Mouse (Mus musculus) 416B (cell line): Measurements from ENCODE around the gene Ptprn2.

Experiments
- DNase-seq: peaks from one replicate; pipeline ENCODE4 v3.0.0; 2011; ENCODE audit warnings: low read depth

Gene Ptprn2

GRCm38 (mm10) chr12:116646771-116647170, 161.3 kb downstream of the Ptprn2 start:
- DNase-seq, result no peak

GRCm38 (mm10) chr12:116648584-116649206, 163.2 kb downstream of the Ptprn2 start:
- DNase-seq, result peak; percentile 46

- peak; percentile 18 for DNase-seq
Measured at GRCm38 (mm10) chr12:116653684-116654083, 168.2 kb downstream of the Ptprn2 start.

- DNase-seq, result no peak
Measured at GRCm38 (mm10) chr12:116660076-116660475, 174.6 kb downstream of the Ptprn2 start.

- no peak for DNase-seq
Measured at GRCm38 (mm10) chr12:116661018-116661417, 175.5 kb downstream of the Ptprn2 start.

- DNase-seq, result no peak
Measured at GRCm38 (mm10) chr12:116677701-116678100, 192.2 kb downstream of the Ptprn2 start.

- no peak for DNase-seq
Measured at GRCm38 (mm10) chr12:116689832-116690231, 204.3 kb downstream of the Ptprn2 start.

GRCm38 (mm10) chr12:116709535-116709934, 224.0 kb downstream of the Ptprn2 start:
- no peak for DNase-seq

GRCm38 (mm10) chr12:116710716-116711115, 225.2 kb downstream of the Ptprn2 start:
- DNase-seq, result no peak

GRCm38 (mm10) chr12:116711133-116711532, 225.6 kb downstream of the Ptprn2 start:
- DNase-seq, result no peak

- DNase-seq, result no peak
Measured at GRCm38 (mm10) chr12:116713096-116713495, 227.6 kb downstream of the Ptprn2 start.

- no peak for DNase-seq
Measured at GRCm38 (mm10) chr12:116721062-116721461, 235.5 kb downstream of the Ptprn2 start.

- no peak for DNase-seq
Measured at GRCm38 (mm10) chr12:116740141-116740540, 254.6 kb downstream of the Ptprn2 start.

- DNase-seq, result no peak
Measured at GRCm38 (mm10) chr12:116741300-116741699, 255.8 kb downstream of the Ptprn2 start.

- no peak for DNase-seq
Measured at GRCm38 (mm10) chr12:116746401-116746800, 260.9 kb downstream of the Ptprn2 start.

GRCm38 (mm10) chr12:116752784-116753183, 267.3 kb downstream of the Ptprn2 start:
- DNase-seq, result no peak

- no peak for DNase-seq
Measured at GRCm38 (mm10) chr12:116763961-116764360, 278.4 kb downstream of the Ptprn2 start.

GRCm38 (mm10) chr12:116770911-116771310, 285.4 kb downstream of the Ptprn2 start:
- DNase-seq, result no peak

GRCm38 (mm10) chr12:116771493-116771892, 286.0 kb downstream of the Ptprn2 start:
- DNase-seq, result no peak

- DNase-seq, result no peak
Measured at GRCm38 (mm10) chr12:116772081-116772566, 286.6 kb downstream of the Ptprn2 start.

- no peak for DNase-seq
Measured at GRCm38 (mm10) chr12:116773344-116773743, 287.8 kb downstream of the Ptprn2 start.

GRCm38 (mm10) chr12:116776447-116776846, 290.9 kb downstream of the Ptprn2 start:
- no peak for DNase-seq

GRCm38 (mm10) chr12:116778095-116779090, 292.9 kb downstream of the Ptprn2 start:
- DNase-seq, result no peak
